Mouse (Mus musculus) lung, postnatal 14 days (tissue): ENCODE measurements around the gene Naaladl2.
A peak's percentile ranks its signal among the peaks of the same experiment; 100 is the strongest.

Source experiments
- DNase-seq: peaks from one replicate; pipeline ENCODE4 v3.0.0; 2021

The Naaladl2 gene

DNA sequence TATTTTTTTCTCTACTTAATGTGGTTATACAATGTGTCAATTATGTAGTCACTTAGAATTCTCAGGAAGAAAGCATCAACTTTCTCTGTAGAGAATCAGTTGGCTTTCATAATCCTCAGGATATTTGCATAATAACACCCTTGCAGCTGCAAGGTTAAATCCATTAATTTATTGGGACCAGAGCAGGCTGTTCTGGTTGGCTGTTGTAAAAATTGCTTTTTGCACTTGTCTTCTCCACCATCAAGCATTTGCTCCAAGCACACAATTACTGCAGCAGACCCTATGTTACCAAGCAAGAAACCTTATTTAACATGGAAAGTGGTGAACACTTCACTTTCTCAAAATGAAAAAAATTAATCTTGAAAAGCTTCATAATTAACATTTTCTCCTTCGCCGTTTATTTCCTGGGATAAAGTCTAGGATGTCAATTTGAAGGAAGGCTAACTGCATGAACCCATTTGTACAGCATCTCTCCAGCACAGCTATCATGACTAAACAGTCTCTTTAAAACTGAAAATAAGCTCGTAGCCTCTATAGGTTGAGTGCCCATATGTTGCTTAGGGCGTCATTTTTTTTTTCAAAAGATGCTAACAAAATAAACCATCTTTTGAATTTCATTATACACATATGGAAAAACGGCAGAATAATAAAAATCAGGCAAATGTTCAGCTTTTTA is 205.4 kb downstream of the Naaladl2 start:
- DNase-seq, result no peak

DNA sequence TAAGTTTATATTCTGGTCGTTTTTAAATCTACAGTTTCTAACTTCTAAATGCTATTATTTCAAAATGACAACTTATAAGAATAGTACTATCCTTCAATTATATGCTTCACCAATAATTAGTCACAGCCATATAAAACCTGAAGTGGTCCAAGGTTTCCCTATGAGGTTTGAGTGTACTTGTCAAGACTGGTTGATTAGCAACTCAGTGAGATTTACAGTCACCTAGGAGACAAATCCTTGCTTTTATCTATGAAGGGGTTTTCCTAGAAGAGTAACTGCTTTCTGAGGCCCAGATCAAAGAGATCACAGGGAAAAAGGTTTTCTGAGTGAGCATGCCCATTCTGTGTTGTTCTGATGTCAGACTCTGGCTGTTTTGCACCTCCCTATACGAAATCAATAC is 222.2 kb downstream of the Naaladl2 start:
- DNase-seq, result no peak

DNA sequence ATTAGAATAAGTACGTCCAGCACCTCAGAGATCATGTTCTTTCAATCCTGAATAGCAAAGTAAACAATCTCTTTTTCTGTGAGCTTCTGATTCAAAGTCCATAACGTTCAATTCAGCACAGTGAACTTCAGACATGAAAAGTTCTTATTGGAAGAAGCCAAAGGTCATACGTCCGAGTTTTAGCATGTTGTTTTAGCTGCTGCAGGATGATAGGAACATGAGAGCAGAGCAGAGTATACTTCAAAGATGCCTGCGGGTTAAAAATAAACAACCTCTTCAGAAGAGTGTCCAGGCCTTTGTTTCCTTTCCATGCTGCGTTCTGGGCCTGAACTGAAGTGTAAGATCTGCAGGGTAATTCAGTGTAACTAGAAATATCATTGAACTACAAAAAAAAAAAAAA is 222.7 kb downstream of the Naaladl2 start:
- no peak for DNase-seq

DNA sequence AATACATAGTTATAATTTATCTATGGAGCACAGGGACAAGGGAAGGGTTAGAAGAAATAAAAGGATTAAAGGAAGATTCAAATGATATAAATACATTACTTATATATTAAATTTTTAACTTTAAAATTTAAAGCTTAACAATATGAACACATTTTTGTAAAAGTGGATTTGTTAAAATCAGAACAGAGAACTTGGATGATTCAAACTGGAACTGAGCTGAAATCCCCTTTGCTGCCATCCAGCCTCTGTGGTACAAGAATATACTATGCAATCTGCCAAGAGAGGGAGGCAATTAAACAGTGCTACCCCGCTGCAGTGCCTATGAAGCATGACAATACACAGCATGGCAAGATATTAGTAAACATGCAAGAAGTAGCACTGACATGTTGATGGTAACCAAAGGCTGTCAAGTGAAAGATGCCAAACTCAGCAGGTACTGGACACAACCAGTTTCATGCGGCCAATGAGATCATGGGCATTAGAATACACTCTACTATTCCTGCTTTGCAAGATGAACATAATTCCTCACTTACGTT is 238.6 kb downstream of the Naaladl2 start:
- DNase-seq, result no peak

DNA sequence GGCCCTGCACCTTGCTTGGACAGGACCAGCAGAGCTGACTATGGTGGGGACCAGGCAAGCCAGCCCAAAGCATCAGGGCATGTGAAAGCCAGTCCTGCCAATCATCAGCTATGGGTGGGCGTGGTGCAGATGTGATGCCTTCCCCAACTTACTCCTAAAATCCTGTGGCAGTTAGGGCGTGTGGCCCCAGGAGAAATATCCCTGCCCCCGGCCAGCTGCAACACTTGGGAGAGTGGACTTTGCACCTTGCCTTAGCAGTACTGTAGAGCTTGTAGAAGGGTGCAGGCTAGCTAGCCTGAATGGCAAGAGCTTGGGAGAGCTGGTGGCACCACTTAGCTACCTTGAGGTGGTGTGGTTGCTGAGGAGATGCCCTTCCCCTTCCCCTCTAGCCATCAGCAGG is 255.3 kb downstream of the Naaladl2 start:
- DNase-seq, result no peak

DNA sequence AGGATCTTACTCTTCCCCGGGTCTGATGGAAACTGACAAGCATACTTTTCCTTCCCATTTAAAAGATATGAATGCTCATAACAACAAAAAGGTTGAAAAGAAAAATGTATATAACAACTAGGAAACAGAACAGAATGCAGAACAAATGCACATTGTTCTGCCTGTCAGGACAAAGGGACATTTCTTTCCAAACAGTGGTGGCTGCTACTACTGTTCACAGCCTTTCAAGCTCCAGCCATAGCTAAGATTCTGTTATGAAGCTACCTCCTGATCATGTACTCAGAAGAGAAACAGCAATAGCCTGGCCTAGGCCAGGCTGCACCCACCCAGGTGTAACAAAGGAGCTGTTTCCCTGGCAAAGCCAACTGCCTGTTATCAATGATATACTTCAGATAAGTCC is 271.8 kb downstream of the Naaladl2 start:
- DNase-seq, result no peak

DNA sequence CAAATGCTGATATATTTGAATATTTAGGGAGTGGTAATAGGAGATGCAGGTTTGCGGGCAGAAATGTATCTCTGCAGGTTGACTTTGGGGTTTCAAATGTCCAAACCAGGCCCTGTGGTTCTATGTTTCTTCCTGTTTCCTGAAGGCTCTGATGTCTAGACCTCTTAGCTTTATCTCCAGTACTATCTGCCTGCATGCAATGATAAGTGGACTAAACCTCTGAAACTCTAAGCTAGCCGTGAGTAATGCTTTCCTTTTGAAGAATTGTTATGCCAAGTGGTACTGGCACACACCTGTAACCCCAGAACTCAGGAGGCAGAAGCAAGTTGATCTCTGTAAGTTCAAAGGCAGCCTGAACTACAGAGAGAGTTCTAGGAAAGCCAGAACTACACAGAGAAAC is 291.1 kb downstream of the Naaladl2 start:
- no peak for DNase-seq

DNA sequence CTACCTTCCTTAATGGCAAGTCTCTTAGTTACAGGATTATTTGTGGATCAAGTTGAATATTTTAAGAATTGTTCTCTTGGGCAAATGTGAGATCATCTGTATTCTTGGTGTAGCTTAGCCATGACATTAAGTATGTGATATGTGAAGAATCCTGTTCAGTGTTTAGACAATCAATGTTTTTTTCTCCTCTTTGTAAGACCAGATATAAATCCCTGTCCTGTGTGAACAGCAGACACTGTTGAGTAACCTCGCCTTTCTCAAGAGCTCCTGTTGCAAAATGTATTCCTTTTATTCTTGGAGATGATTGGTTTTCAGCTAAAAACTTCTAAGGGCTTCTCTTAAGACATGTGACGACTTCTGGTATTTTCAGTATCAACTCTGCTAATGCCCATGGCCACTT is 347.3 kb downstream of the Naaladl2 start:
- DNase-seq, result no peak

DNA sequence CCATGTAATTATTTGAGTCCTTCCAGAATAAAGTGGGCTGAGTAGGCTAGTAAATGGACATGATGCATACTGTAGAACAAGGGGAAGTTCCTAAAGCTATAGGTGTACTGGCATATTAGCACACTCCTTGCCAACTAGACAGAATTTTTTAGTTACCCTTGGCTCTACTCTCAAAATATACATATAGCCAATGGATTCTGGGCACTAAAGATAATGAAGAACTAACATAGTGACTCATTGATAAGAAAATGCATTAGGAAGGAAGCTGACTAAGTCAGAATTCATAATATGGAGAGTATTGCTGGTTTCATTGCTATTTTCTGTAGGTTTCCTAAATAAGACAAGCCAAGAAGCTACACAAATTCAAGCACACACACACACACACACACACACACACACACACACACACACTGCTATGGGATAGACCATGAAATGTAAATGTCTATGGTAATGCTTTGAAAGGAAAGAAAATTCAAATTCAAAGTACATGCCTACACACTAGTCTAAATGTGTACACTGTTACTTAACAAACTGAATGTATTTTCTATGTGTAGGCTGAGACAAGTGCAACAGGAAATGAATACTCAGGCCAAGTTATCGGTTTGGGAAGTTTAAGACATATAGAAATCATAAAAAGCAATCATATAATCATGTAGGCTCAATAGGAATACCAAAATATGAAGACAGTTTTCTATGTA is 356.5 kb downstream of the Naaladl2 start:
- DNase-seq, result no peak

DNA sequence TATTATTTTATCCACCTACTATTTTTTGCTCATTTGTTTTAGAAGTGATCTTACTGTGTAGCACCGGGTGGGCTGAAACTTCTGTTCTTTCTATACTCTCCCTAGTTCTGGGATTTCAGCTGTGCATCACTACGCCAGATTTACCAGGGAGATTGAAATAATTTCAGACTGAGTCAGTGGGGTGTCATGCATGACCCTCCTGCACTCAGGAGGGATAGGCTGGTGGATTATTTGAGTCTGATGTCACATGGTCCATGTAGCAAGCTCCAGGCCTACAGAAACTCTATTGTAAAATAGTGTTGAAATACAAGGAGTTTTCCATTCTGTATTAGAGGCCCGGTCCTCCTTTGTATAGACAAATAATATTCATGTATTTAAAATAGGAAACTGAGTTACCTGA is 360.0 kb downstream of the Naaladl2 start:
- DNase-seq, result no peak

DNA sequence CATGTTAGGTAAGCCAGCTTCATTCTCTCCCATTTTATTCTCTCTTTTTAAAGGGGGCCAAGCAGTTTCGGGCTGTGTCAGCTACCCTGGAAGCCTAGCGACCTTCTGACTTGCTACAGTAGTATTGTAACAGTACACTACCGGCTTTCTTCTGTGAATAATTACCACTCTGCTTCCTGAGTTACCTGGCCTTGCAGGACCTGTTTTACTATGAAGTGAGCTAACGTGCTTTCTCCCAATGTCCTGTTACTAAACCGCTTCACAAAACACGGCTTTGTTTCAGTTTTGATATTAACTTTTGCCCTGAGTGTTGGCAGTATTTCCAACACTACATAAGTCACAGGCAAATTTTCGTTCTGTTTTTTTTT is 360.6 kb downstream of the Naaladl2 start:
- DNase-seq, result peak; percentile 2

DNA sequence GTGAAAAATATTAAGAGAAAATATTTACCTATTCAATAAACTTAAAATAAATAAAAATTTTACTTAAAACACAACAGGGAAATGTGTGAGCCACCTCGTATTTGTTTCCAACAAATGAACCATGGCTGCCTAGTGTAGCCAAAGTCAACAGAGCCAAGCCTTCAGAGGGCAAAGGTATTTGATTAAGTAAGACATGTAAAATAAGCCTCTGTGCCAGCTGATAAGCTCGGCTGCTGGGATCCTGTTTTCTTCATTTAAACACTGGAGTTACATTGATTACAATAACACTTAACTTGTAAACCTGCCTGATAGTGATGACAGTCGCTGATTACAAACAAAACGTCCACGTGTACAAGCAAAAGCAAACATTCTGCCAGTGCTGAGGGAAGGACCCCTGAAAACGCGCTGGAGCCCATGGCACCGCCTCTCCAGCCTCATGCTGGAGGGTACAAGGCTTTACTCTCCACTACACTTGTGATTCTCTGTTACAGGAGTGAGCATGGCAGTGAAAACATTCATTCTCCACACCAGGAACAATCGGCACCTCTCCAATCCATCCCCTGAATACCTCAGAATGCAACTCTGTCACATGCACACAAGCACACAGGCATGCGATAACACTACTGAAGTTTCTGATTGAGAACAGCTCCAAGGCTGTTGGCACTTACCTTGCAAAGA is 361.1 kb downstream of the Naaladl2 start:
- DNase-seq, result peak; percentile 1

DNA sequence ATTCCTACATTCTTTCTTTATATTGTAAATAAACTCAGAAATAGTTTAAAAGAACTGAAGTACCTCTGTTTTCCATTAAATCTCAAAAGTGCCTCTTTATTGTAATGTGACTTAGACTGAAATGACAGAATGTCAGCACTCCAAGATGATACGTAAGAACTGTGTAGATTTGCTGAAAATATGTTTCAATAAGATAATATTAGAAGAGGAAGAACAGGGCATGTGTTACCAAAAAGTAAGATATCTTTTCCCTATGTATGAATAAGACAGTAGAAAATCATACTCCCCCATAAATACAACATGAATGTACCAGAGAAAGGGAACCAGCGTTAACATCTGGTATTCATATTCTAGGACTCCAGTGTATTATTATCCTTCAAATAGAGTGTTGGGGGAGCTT is 362.4 kb downstream of the Naaladl2 start:
- DNase-seq, result no peak

DNA sequence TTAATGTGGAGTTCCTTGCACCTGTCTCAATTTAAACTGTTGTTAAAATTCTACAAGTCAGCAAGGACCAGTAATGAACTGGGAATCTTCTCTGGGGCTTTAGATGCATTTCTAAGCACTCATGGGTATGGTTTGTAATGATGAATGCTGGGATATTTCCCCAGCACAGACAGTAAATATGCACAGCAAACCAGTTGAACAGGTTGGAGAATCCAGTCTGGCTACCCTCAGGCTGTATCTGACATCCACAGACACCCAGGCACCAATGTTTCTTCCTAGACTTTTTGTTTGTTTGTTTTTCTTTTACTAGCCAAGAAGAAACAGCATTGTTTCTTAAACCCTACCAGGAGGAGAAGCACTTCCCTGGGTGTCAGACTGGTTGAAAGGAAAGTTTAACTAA is 365.6 kb downstream of the Naaladl2 start:
- DNase-seq, result no peak

DNA sequence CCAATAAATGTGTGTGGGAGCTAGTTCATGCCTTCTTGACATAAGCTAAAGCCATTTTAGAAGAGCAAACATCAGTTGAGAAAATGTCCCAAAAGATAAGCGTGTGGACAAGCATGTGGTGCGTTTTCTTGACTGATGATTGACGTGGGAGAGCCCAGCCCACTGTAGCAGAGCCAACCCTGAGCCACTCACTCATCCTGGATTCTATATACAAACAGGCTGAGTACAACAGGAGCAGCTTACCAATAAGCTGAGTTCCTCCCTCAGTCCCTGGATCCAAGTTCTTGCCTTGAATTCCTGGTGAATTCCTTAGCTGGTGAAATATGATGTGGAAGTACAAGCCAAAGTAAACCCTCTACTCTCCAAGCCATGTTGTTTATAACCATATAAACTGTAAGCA is 395.0 kb downstream of the Naaladl2 start:
- no peak for DNase-seq

DNA sequence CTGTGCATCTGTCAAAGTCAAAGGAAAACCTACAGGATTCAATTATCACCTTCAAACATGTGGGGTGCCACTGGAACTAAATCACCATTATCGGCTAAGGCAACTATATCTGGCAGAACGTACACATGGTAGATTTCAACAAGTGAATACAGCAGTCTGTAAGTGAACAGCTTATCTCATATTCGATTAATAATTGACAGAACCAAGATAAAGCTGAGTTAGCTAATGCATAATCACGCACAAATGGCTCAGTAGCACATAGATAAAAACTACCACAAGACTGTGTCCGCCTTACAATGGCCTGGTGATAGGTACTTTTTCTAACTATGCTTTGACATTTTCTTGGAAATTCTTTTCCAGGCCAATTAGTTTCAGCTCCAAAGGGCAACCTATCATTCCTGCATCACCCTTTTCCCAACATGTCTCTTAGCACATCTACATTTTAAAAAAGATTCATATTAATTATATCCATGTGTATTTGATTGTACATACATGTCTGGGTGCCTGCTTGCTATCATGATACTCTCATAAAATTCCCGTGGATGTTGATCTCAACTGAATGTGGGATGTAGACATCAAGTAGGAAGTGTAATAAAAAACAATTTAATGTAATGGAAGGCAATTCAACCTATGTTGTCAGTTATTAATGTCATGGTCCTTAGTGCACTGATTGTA is 396.7 kb downstream of the Naaladl2 start:
- no peak for DNase-seq

DNA sequence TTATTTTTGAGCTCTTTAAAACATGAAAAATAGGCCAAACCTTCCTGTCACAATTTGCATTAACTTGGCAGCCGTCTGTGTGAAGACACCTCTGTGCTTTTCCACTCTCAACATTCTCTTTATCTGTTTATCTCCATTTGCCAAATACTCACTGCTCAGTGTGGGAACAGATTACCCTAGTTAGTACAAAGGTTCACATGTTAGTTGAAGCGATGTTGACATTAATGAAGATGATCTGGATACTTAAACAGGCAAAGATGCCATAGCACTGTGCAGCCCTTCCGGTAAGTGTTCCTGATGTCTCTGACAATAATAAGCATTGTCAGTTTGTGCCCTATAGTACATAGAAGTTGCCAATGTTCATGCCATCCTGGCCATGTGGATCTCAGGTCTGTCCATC is 400.1 kb downstream of the Naaladl2 start:
- DNase-seq, result no peak

DNA sequence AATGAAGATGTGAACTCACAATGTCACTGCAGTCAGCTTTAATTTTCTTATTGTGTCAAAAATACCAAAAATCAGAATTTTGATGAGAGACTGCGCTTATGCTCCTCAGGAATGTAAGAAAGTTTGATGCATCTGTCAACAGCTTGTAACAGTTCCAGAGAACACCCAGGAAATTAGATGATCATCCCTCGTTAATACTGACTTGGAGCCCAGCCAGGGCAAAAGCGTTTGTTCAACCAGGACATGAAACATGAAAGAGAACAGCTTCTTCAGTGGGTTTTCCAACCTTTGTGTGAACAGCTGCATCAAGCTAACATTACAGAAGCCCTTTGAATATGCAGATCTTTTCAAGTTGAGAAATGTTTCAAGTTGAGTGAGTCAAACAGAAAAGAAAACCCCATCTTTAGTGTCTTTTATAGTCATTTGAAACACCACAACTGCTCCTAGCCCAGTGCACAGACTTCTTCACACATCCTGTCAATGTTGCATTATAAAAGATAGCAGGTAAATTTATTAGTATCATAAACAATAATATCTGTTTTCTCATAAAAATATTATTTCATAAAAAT is 424.8 kb downstream of the Naaladl2 start:
- DNase-seq, result peak; percentile 16

DNA sequence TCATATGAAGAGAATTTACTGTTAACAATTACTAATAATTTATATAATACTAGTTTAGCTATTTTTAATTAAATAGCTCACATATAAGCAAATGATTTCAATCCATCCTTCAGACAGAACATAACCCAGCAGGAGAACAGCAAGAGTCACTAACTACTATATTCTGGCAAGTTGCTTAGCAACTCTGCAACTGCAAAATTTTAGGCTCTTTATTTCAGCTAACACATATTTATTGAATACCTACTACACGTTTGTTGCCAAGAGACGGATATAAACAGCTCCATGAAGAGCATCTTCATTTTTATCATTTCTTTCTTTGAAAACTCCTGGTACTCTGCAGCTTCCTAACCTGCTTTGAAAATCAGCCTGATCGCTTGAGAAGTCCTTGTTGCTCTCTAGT is 429.3 kb downstream of the Naaladl2 start:
- no peak for DNase-seq

DNA sequence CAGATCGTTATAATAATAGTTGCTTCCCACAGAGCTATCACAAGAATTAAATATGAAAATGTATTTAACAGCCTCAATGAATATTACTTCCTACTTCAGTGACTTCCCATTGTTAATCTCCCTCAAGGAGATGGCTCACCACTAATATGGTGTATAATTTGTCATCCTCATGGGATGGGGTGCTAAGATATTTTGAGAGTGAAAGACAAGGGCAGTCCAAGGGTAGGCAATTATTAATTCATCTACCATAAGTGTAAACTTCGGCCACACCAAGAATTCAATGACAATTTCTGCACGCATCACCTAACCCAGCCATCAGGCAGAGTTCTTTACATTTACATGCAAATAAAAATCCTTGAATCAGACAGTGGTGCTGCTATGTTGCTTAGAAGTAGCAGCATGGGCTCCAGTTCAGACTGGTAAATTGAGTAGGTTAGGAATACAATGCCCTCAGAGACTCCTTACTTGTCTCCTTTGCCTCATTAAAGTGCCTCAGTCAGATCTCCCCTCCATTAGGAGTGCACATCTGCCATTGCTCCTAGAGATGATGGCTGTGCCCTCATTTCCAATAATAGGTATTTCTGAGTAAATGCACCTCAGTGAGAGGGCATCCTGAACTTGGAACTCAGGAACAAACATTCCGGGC is 438.2 kb downstream of the Naaladl2 start:
- DNase-seq, result no peak

DNA sequence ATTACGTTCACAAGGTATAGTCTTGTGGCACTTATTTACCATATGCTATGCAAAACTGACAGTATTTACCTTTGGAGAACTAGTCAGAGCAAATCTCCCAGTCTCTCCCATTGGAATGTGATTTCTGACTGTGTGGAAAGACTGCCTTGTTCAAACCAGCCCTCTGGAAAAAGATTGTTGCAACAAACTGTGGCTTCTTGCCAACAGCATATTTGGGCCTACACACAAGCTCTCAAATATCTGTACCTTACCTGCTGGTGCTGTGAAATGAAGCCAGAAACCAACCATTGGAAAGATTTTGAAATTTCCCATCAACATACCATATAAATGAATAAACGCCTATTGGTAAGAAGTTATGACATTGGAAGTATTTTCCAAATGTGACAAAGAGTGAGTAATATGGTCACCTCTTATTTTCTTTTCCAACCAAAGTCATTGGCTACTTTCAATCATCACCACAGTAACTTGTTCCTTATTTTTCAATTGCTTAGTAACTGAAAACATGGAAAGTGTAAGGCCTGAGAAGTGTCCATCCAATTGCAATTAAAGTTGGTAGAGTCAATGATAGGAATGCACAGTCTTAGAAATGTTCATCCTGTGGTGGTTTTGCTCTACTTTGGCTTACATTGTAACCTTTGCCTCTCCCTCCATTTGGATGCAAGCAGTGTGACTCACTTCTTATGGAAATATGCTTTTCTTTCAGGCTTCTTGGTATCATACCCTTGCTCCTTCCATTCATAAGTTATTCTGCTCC is 453.7 kb downstream of the Naaladl2 start:
- peak; percentile 7 for DNase-seq

DNA sequence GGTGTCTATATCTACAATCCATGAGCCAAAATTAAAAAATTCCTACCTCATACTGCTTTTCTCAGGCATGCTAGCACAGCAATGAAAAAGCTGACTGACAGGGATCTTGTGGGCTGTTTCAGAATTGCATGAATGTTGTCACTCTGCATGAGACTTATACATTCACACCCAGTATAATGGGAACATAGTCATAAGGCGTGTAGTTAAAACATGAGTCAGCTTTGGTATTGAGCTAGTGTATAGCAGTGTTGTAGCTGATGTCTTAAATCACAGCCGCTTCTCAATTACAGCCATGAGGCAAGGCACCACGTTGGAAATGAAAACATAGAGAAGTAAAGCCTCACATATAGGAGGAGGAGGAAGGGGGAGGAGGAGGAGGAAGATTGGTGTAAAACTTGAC is 473.6 kb downstream of the Naaladl2 start:
- DNase-seq, result no peak
